Mouse (Mus musculus) lung, adult 2 months (tissue): ENCODE results near the gene Prkaca. TPM values are rescaled to one million over a fixed set of nuclear protein-coding genes. Genes with fewer than 3 reads are reported as not detected.
A peak's percentile ranks its signal among the peaks of the same experiment; 100 is the strongest.

Experiments
- DNase-seq: peaks from one replicate; pipeline ENCODE4 v3.0.0; 2022
- H3K4me1 ChIP-seq: fragments of 200-500 bp; 2 replicates; pipeline ENCODE4 v1.6.1; 2011; ENCODE audit warnings: low read length; ENCODE audit not compliant: control insufficient read depth, insufficient read depth
- H3K4me3 ChIP-seq: fragments of 200-500 bp; replicated peaks from 2 replicates; pipeline ENCODE3; 2011; ENCODE audit warnings: low read depth, mild to moderate bottlenecking, control low read depth, low read length; ENCODE audit errors: extremely low read depth
- CTCF ChIP-seq: fragments of 200-500 bp; IDR thresholded peaks from 2 replicates; pipeline ENCODE4 v1.5.1; 2011; ENCODE audit warnings: mild to moderate bottlenecking, low read length, control low read depth; ENCODE audit not compliant: insufficient read depth
- POLR2A ChIP-seq: fragments of 200-500 bp; IDR thresholded peaks from 2 replicates; pipeline ENCODE4 v1.6.1; 2011; ENCODE audit warnings: low read depth, mild to moderate bottlenecking, control low read depth, low read length, borderline replicate concordance; ENCODE audit errors: extremely low read depth
- WGBS: fragments of 180-500 bp; shearing (Covaris S2); methylation state at CpG from one replicate; pipeline ENCODE4 v1.1.7; 2018; 5-methylcytosine and 5-hydroxymethylcytosine counted together
- polyA plus RNA-seq: library from polyadenylated mRNA; depleted of rRNA; stranded (reverse); fragments of >200 nt; gene quantifications from 2 replicates; pipeline ENCODE4 v1.2.3, GENCODE M21; 2012; rRNA removed

Prkaca gene
- polyA plus RNA-seq, result 57.0 and 79.9 TPM in 2 replicates

GRCm38 (mm10) chr8:83972150-83973120 lies at the start of gene Prkaca:
Gene Prkaca, plus strand, starts transcription at chr8:83972993.
- Histone ChIP-seq H3K4me1 (peaks cover 14% of the 10 kb centered on the region), H3K4me3 (peak within 1 kb of the TSS; percentile 93)
- under 1% methylated on average over 80 of the region's 94 CpGs for WGBS
- TF ChIP-seq POLR2A (peak; percentile 50; the same call in 1 of the 2 replicates), CTCF (no peak)
- DNase-seq, result peak; percentile 93

GRCm38 (mm10) chr8:83924585-83924984 lies 48.2 kb upstream of the Prkaca start:
- TF ChIP-seq POLR2A (no peak), CTCF (no peak)

GRCm38 (mm10) chr8:83926266-83926665 lies 46.5 kb upstream of the Prkaca start:
- H3K4me1 ChIP-seq, result no peaks in the 10 kb centered on the region
- no peak for DNase-seq
- H3K4me3 ChIP-seq, result no peak overlapping the region
- no peak for TF ChIP-seq POLR2A
- TF ChIP-seq CTCF, result no peak
- 71% methylated on average over 7 of the region's 7 CpGs for WGBS

More at GRCm38 (mm10) chr8:83924585-83924984, 48.2 kb upstream of the Prkaca start:
- Histone ChIP-seq H3K4me1 (no peaks in the 10 kb centered on the region), H3K4me3 (no peak overlapping the region)
- 86% methylated on average over 5 of the region's 5 CpGs for WGBS
- no peak for DNase-seq

DNA sequence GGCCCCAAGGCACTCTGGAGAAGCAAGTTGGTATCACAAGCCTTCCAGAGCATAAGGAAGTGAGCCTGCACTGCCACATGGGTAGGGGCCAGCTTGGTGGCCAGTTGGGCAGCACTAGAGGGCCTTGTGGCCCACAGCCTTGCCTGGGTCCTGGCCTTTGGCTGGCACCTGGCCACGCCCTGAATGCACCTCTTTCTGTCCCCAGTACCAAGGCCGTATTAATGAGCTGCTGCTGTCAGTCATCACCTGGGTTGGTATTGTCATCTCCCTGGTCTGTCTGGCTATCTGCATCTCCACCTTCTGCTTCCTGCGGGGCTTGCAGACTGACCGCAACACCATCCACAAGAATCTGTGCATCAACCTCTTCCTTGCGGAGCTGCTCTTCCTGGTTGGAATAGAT lies 38.6 kb upstream of the Prkaca start:
- no peak for DNase-seq
- H3K4me3 ChIP-seq, result no peak overlapping the region
- no peaks in the 10 kb centered on the region for H3K4me1 ChIP-seq
- TF ChIP-seq CTCF (no peak), POLR2A (no peak)
- WGBS, result 85% methylated on average over 5 of the region's 5 CpGs

DNA sequence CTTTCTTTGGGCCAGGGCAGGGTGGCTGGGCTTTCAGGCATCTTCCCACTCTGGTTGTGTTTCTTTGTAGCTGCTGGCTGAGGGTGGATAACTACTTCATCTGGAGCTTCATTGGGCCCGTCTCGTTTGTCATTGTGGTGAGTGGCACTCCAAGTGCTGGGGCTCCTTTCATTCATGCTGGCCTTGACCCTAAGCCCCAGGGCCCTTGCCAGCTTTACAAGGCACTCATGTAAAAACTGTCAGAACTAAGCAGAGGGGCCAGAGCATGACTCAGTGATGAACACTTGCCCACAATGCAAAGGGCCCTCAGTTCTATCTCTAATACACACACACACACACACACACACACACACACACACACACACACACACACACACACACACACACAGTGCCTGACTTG lies 37.8 kb upstream of the Prkaca start:
- no peak overlapping the region for H3K4me3 ChIP-seq
- DNase-seq, result no peak
- 88% methylated on average over 2 of the region's 2 CpGs for WGBS
- H3K4me1 ChIP-seq, result no peaks in the 10 kb centered on the region
- TF ChIP-seq POLR2A, result no peak
- TF ChIP-seq CTCF, result no peak

GRCm38 (mm10) chr8:83935435-83935834 lies 37.4 kb upstream of the Prkaca start:
- TF ChIP-seq CTCF (no peak), POLR2A (no peak)
- no peak overlapping the region for H3K4me3 ChIP-seq
- DNase-seq, result no peak
- H3K4me1 ChIP-seq, result no peaks in the 10 kb centered on the region
- 92% methylated on average over 8 of the region's 8 CpGs for WGBS

GRCm38 (mm10) chr8:83937645-83938044 lies 35.1 kb upstream of the Prkaca start:
- WGBS, result 89% methylated on average over 7 of the region's 7 CpGs
- Histone ChIP-seq H3K4me1 (no peaks in the 10 kb centered on the region), H3K4me3 (no peak overlapping the region)
- DNase-seq, result no peak
- TF ChIP-seq POLR2A (no peak), CTCF (no peak)

DNA sequence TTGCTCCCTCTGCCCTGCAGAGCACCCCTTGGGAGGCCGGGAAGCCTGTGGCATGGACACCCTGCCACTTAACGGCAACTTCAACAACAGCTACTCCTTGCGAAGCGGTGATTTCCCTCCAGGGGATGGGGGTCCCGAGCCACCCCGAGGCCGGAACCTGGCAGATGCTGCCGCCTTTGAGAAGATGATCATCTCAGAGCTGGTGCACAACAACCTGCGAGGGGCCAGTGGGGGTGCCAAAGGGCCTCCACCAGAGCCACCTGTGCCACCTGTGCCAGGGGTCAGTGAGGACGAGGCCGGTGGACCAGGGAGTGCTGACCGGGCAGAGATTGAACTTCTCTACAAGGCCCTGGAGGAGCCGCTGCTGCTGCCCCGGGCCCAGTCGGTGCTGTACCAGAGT lies 34.5 kb upstream of the Prkaca start:
- Histone ChIP-seq H3K4me1 (no peaks in the 10 kb centered on the region), H3K4me3 (no peak overlapping the region)
- no peak for DNase-seq
- no peak for TF ChIP-seq CTCF
- TF ChIP-seq POLR2A, result no peak
- WGBS, result 86% methylated on average over 15 of the region's 15 CpGs

DNA sequence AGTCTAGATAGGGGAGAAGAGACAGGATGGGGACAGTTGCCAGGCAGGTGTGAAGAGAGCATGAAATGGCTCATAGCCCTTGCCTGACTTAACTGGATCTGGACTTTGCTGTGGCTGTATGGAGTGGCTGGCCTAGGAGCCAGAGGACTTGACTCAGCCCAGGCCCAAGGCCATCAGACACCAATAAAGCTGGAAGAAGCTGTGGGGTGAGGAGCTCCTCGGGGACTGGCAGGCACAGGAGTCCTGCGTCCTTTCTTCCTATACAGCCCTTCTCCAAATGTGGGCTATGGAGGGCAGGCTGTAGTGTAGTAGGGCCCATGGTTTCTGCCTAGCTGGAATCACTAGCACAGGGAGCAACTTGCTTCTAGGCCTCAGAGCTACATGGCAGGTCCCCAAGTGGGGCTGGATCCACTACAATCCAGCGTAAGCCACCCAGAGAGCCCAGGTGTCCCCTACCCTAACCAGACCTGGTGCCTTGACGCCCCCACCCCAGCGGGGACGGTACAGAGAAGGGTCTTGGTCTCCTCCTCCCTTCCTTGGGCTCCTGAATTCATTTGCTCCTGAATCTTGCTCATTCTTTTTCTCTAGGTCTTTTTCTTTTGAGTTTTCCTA lies 31.6 kb upstream of the Prkaca start:
- Histone ChIP-seq H3K4me3 (no peak overlapping the region), H3K4me1 (no peaks in the 10 kb centered on the region)
- no peak for DNase-seq
- WGBS, result 78% methylated on average over 6 of the region's 6 CpGs
- TF ChIP-seq CTCF, result no peak
- no peak for TF ChIP-seq POLR2A

GRCm38 (mm10) chr8:83942446-83942845 lies 30.3 kb upstream of the Prkaca start:
- no peak for DNase-seq
- Histone ChIP-seq H3K4me3 (no peak overlapping the region), H3K4me1 (no peaks in the 10 kb centered on the region)
- TF ChIP-seq POLR2A, result no peak
- no peak for TF ChIP-seq CTCF
- WGBS, result 76% methylated on average over 1 of the region's 1 CpGs
